Comparison of ENCODE assay signal across 8 mouse cellular contexts in genomic region chr8:124019782-124020181, GRCm38 (mm10). TPM values are rescaled to one million over a fixed set of nuclear protein-coding genes. Genes with fewer than 3 reads are reported as not detected.
A peak's percentile ranks its signal among the peaks of the same experiment; 100 is the strongest.
DNase-seq lines count a peak whose midpoint lies in the region; ATAC-seq and TF ChIP-seq lines count a peak whose summit lies in the region.

No protein-coding gene starts in this region.

- TF ChIP-seq CTCF in ES-Bruce4 (IDR thresholded peaks at IDR 0.05; ENCODE audit: low read depth, low read length) = no peak
- no peak for TF ChIP-seq CTCF in lung, postnatal 0 days (IDR thresholded peaks at IDR 0.05)

- DNase-seq in ZHBTc4 (ENCODE audit: low read depth, low spot score) = peak; percentile 68
- peak; percentile 29 for DNase-seq in kidney, adult 18-20 months
- peak; percentile 16 for DNase-seq in lung, postnatal 0 days (ENCODE audit: low spot score)
- DNase-seq in spleen, postnatal 10 days (ENCODE audit: low spot score in 2 of 2) = peak; percentile 46 to 51
- no peak for DNase-seq in layer of hippocampus, postnatal 14 days (ENCODE audit: low spot score in 2 of 2)
- DNase-seq in right cerebral cortex, adult 2 months (ENCODE audit: low spot score in 2 of 2) = no peak

- H3K9ac ChIP-seq in ES-Bruce4 (ENCODE audit: low read depth, poor library complexity, severe bottlenecking) = peak overlapping the region; percentile 88
- H3K9ac ChIP-seq in forebrain, embryonic 13.5 days = peak overlapping the region; percentile 81
- no peak overlapping the region for H3K9ac ChIP-seq in lung, postnatal 0 days (replicated peaks; ENCODE audit: low read depth)

- H3K4me3 ChIP-seq in ES-Bruce4 (ENCODE audit: low read depth, low read length) = peak overlapping the region; percentile 92
- H3K4me3 ChIP-seq in forebrain, embryonic 13.5 days = peak overlapping the region; percentile 86
- H3K4me3 ChIP-seq in lung, postnatal 0 days (ENCODE audit: low read depth, low read length) = peak overlapping the region; percentile 70; the same call in 1 of the 2 replicates

- peaks cover 24% of the 10 kb centered on the region for H3K36me3 ChIP-seq in ES-Bruce4 (ENCODE audit: control insufficient read depth, insufficient read depth, low read length, poor library complexity, severe bottlenecking)
- peaks cover 8% of the 10 kb centered on the region for H3K36me3 ChIP-seq in forebrain, embryonic 13.5 days (ENCODE audit: poor library complexity, severe bottlenecking)
- H3K36me3 ChIP-seq in lung, postnatal 0 days (ENCODE audit: insufficient read depth, low read length) = no peaks in the 10 kb centered on the region

- H3K9me3 ChIP-seq in ES-Bruce4 (replicated peaks; ENCODE audit: control insufficient read depth, insufficient read depth, low read length, poor library complexity, severe bottlenecking) = no peaks in the 10 kb centered on the region
- H3K9me3 ChIP-seq in forebrain, embryonic 13.5 days (replicated peaks) = no peaks in the 10 kb centered on the region
- no peaks in the 10 kb centered on the region for H3K9me3 ChIP-seq in lung, postnatal 0 days (ENCODE audit: low read length)

- no peak for TF ChIP-seq POLR2A in ES-Bruce4 (IDR thresholded peaks at IDR 0.05; ENCODE audit: insufficient read depth, low read length)

- ATAC-seq in forebrain, embryonic 13.5 days = no peak
- no peak for ATAC-seq in lung, postnatal 0 days

- H3K27ac ChIP-seq in ES-Bruce4 (ENCODE audit: insufficient read depth, low read length) = peak overlapping the region; percentile 64; the same call in 1 of the 2 replicates
- H3K27ac ChIP-seq in forebrain, embryonic 13.5 days = no peak overlapping the region
- H3K27ac ChIP-seq in lung, postnatal 0 days (ENCODE audit: low read length) = no peak overlapping the region

- peak overlapping the region; percentile 75 for H3K4me2 ChIP-seq in forebrain, embryonic 13.5 days
- H3K4me2 ChIP-seq in lung, postnatal 0 days (replicated peaks; ENCODE audit: low read depth, low read length) = peak overlapping the region; percentile 85

- WGBS in forebrain, embryonic 13.5 days = 40% methylated on average over 13 of the region's 13 CpGs
- WGBS in lung, postnatal 0 days = 21% methylated on average over 13 of the region's 13 CpGs

- TF ChIP-seq EP300 in ES-Bruce4 (IDR thresholded peaks at IDR 0.05; ENCODE audit: insufficient read depth, low read depth, low read length) = no peak
- no peak for TF ChIP-seq EP300 in lung, postnatal 0 days (IDR thresholded peaks at IDR 0.05)

- H3K27me3 ChIP-seq in ES-Bruce4 (ENCODE audit: control insufficient read depth, insufficient read depth, low read length, poor library complexity, severe bottlenecking) = no peaks in the 10 kb centered on the region
- no peaks in the 10 kb centered on the region for H3K27me3 ChIP-seq in forebrain, embryonic 13.5 days
- H3K27me3 ChIP-seq in lung, postnatal 0 days (replicated peaks; ENCODE audit: insufficient read depth, low read length) = no peaks in the 10 kb centered on the region

- peaks cover 3% of the 10 kb centered on the region for H3K4me1 ChIP-seq in ES-Bruce4 (ENCODE audit: control insufficient read depth, insufficient read depth, low read length)
- peaks cover 40% of the 10 kb centered on the region for H3K4me1 ChIP-seq in forebrain, embryonic 13.5 days
- H3K4me1 ChIP-seq in lung, postnatal 0 days (ENCODE audit: insufficient read depth, low read depth, low read length) = peaks cover 5% of the 10 kb centered on the region; the same call in 1 of the 2 replicates

RNA-seq across cellular contexts. Expression of gene Taf5l, which starts 1.4 kb away (rescaled TPM):
- polyA plus RNA-seq in ES-Bruce4 (2011; ENCODE audit: insufficient read depth, insufficient read length, low read depth, missing spikeins) = 62.3 and 68.1 TPM in 2 replicates
- 27.5 and 30.9 TPM in 2 replicates for polyA plus RNA-seq in forebrain, embryonic 13.5 days (2015; fragmentation: Nextera tagmentation; extraction: Ambion mirVana)
- polyA plus RNA-seq in lung, postnatal 0 days (2015; fragmentation: Nextera tagmentation; extraction: Ambion mirVana) = 17.8 and 18.6 TPM in 2 replicates
- total RNA-seq in layer of hippocampus, postnatal 14 days (2021) = 10 to 100 TPM; 19.5 to 21.3 TPM

RNA-seq across cellular contexts. Expression of gene Urb2, which starts 1.5 kb away (rescaled TPM):
- 48.5 and 49.7 TPM in 2 replicates for polyA plus RNA-seq in ES-Bruce4 (2011; ENCODE audit: insufficient read depth, insufficient read length, low read depth, missing spikeins)
- 3.2 and 3.5 TPM in 2 replicates for polyA plus RNA-seq in forebrain, embryonic 13.5 days (2015; fragmentation: Nextera tagmentation; extraction: Ambion mirVana)
- 0.88 and 1.1 TPM in 2 replicates for polyA plus RNA-seq in lung, postnatal 0 days (2015; fragmentation: Nextera tagmentation; extraction: Ambion mirVana)
- total RNA-seq in layer of hippocampus, postnatal 14 days (2021) = 10 to 100 TPM; 11.4 to 13.3 TPM

RNA-seq across cellular contexts. Expression of gene Abcb10, which starts 36.9 kb away (rescaled TPM):
- polyA plus RNA-seq in ES-Bruce4 (2011; ENCODE audit: insufficient read depth, insufficient read length, low read depth, missing spikeins) = 19.1 and 20.3 TPM in 2 replicates
- 8.5 and 9.1 TPM in 2 replicates for polyA plus RNA-seq in forebrain, embryonic 13.5 days (2015; fragmentation: Nextera tagmentation; extraction: Ambion mirVana)
- polyA plus RNA-seq in lung, postnatal 0 days (2015; fragmentation: Nextera tagmentation; extraction: Ambion mirVana) = 10.4 and 11.0 TPM in 2 replicates
- 10 to 100 TPM; 18.3 to 19.1 TPM for total RNA-seq in layer of hippocampus, postnatal 14 days (2021)

Comparison
In these comparisons a context has a peak if more than half of its experiments do, and no peak if none do; other contexts are left out.
1. DNase-seq: peak in ZHBTc4 (single experiment), kidney, adult 18-20 months (single experiment), lung, postnatal 0 days (single experiment) and spleen, postnatal 10 days (2 of 2); none in layer of hippocampus, postnatal 14 days (0 of 2) and right cerebral cortex, adult 2 months (0 of 2).
2. RNA of gene Urb2, which starts 1.5 kb away (polyA plus RNA-seq): 48.5 to 49.7 TPM in ES-Bruce4; 3.2 to 3.5 TPM in forebrain, embryonic 13.5 days and 0.88 to 1.1 TPM in lung, postnatal 0 days; every median in the first group is over 10 times any median in the second.
3. Peak in every context shown above with its lines, with median percentiles within 50 percentile points of each other: H3K4me3 ChIP-seq.